Comparison of ENCODE assay signal across 11 mouse cellular contexts in genomic region chr16:38941275-38941674, GRCm38 (mm10). TPM values are rescaled to one million over a fixed set of nuclear protein-coding genes. Genes with fewer than 3 reads are reported as not detected.
DNase-seq lines count a peak whose midpoint lies in the region; ATAC-seq and TF ChIP-seq lines count a peak whose summit lies in the region.
"Had no signal": no experiment of that assay in that cellular context is flagged by ENCODE, and none has a peak within 500 bp of the region (broad histone marks: within the 10 kb centered on the region; RNA-seq: fewer than 3 reads in every experiment).

No protein-coding gene starts in this region.

- H3K9me3 ChIP-seq in forebrain, embryonic 10.5 days, result no peaks in the 10 kb centered on the region; the same call in 1 of the 2 replicates
- H3K9me3 ChIP-seq in midbrain, embryonic 16.5 days (replicated peaks; ENCODE audit: control insufficient read depth, low read length, poor library complexity, severe bottlenecking), result no peaks in the 10 kb centered on the region
- H3K9me3 ChIP-seq in limb, embryonic 10.5 days (replicated peaks), result no peaks in the 10 kb centered on the region
- H3K9me3 ChIP-seq in intestine, embryonic 16.5 days (ENCODE audit: control insufficient read depth, low read length), result no peaks in the 10 kb centered on the region

- WGBS in forebrain, embryonic 10.5 days, result 20% methylated on average over 6 of the region's 6 CpGs
- WGBS in midbrain, embryonic 16.5 days, result 16% methylated on average over 6 of the region's 6 CpGs
- 84% methylated on average over 6 of the region's 6 CpGs for WGBS in limb, embryonic 10.5 days
- WGBS in intestine, embryonic 16.5 days, result 64% methylated on average over 6 of the region's 6 CpGs

- no peak overlapping the region for H3K4me2 ChIP-seq in midbrain, embryonic 16.5 days (ENCODE audit: low read length)
- H3K4me2 ChIP-seq in intestine, embryonic 16.5 days (ENCODE audit: low read depth, low read length), result no peak overlapping the region

- H3K27me3 ChIP-seq in forebrain, embryonic 10.5 days (ENCODE audit: poor library complexity, severe bottlenecking), result no peaks in the 10 kb centered on the region
- H3K27me3 ChIP-seq in midbrain, embryonic 16.5 days (ENCODE audit: control insufficient read depth, insufficient read depth, low read depth, low read length), result no peaks in the 10 kb centered on the region
- no peaks in the 10 kb centered on the region for H3K27me3 ChIP-seq in limb, embryonic 10.5 days (ENCODE audit: low read depth, poor library complexity, severe bottlenecking)
- H3K27me3 ChIP-seq in intestine, embryonic 16.5 days (replicated peaks; ENCODE audit: control insufficient read depth, insufficient read depth, low read length), result no peaks in the 10 kb centered on the region

- H3K4me1 ChIP-seq in forebrain, embryonic 10.5 days, result peaks cover 68% of the 10 kb centered on the region
- H3K4me1 ChIP-seq in midbrain, embryonic 16.5 days (ENCODE audit: control insufficient read depth, insufficient read depth, low read length), result no peaks in the 10 kb centered on the region
- H3K4me1 ChIP-seq in limb, embryonic 10.5 days, result peaks cover 10% of the 10 kb centered on the region
- H3K4me1 ChIP-seq in intestine, embryonic 16.5 days (ENCODE audit: control insufficient read depth, insufficient read depth, low read length), result peaks cover 6% of the 10 kb centered on the region

- peak; percentile 43 for DNase-seq in brain, embryonic 18.5 days (ENCODE audit: low read depth, low spot score)
- DNase-seq in forebrain, embryonic 10.5 days (ENCODE audit: extremely low spot score, low spot score), result peak; percentile 58
- peak; percentile 69 to 80 for DNase-seq in layer of hippocampus, adult 2 months (ENCODE audit: low spot score in 2 of 2)
- DNase-seq in gastrocnemius, adult 18-20 months (ENCODE audit: low spot score), result no peak
- DNase-seq in limb, embryonic 10.5 days (ENCODE audit: low spot score), result no peak
- DNase-seq: gastrocnemius, postnatal 10 days; spleen, adult 18-20 months had no signal

- no peak overlapping the region for H3K4me3 ChIP-seq in forebrain, embryonic 10.5 days
- no peak overlapping the region; the same call in 1 of the 2 replicates for H3K4me3 ChIP-seq in layer of hippocampus, adult 2 months
- H3K4me3 ChIP-seq in midbrain, embryonic 16.5 days (ENCODE audit: low read depth, low read length), result no peak overlapping the region
- no peak overlapping the region for H3K4me3 ChIP-seq in limb, embryonic 10.5 days
- no peak overlapping the region for H3K4me3 ChIP-seq in intestine, embryonic 16.5 days (ENCODE audit: low read length)

- ATAC-seq in midbrain, embryonic 16.5 days, result peak; percentile 61
- ATAC-seq in granulocyte monocyte progenitor cell, adult 5-6 weeks (replicated peaks; ENCODE audit: poor library complexity, severe bottlenecking), result no peak
- ATAC-seq in intestine, embryonic 16.5 days, result no peak
- ATAC-seq: lung, postnatal 0 days had no signal

- H3K9ac ChIP-seq in midbrain, embryonic 16.5 days (ENCODE audit: low read depth, low read length), result no peak overlapping the region
- no peak overlapping the region for H3K9ac ChIP-seq in intestine, embryonic 16.5 days (ENCODE audit: low read depth, low read length)

- no peak for TF ChIP-seq CTCF in layer of hippocampus, adult 2 months (conservative IDR thresholded peaks at IDR 0.05)

- H3K36me3 ChIP-seq in forebrain, embryonic 10.5 days (replicated peaks), result no peaks in the 10 kb centered on the region
- no peaks in the 10 kb centered on the region for H3K36me3 ChIP-seq in midbrain, embryonic 16.5 days (ENCODE audit: control insufficient read depth, insufficient read depth, low read length)
- no peaks in the 10 kb centered on the region for H3K36me3 ChIP-seq in limb, embryonic 10.5 days
- H3K36me3 ChIP-seq in intestine, embryonic 16.5 days (ENCODE audit: control insufficient read depth, insufficient read depth, low read length), result no peaks in the 10 kb centered on the region

- peak overlapping the region; percentile 79 for H3K27ac ChIP-seq in forebrain, embryonic 10.5 days
- peak overlapping the region; percentile 90 for H3K27ac ChIP-seq in layer of hippocampus, adult 2 months
- H3K27ac ChIP-seq in midbrain, embryonic 16.5 days (ENCODE audit: low read length), result peak overlapping the region; percentile 47; the same call in 1 of the 2 replicates
- H3K27ac ChIP-seq in limb, embryonic 10.5 days, result no peak overlapping the region
- H3K27ac ChIP-seq in intestine, embryonic 16.5 days (ENCODE audit: low read length), result no peak overlapping the region

RNA-seq across cellular contexts. Expression of gene Igsf11, which starts 48.8 kb away (rescaled TPM):
- 2.2 and 2.4 TPM in 2 replicates for polyA plus RNA-seq in forebrain, embryonic 10.5 days (2016; fragmentation: Nextera tagmentation; extraction: Ambion mirVana)
- total RNA-seq in layer of hippocampus, adult 2 months (2021), result 10 to 100 TPM; 44.7 to 50.7 TPM
- polyA plus RNA-seq in midbrain, embryonic 16.5 days (2015; fragmentation: Nextera tagmentation; extraction: Ambion mirVana), result 2.0 and 3.2 TPM in 2 replicates
- under 1 TPM; 0.19 to 0.32 TPM for total RNA-seq in gastrocnemius, adult 18-20 months (2021)
- polyA plus RNA-seq in limb, embryonic 10.5 days (2016; fragmentation: Nextera tagmentation; extraction: Ambion mirVana), result 0.15 and 0.56 TPM in 2 replicates
- not detected in 2 replicates for total RNA-seq in granulocyte monocyte progenitor cell, adult 5-6 weeks (2014; fragmentation: Nextera tagmentation)
- total RNA-seq in granulocyte monocyte progenitor cell, adult 5-6 weeks (2017), result not detected in 2 replicates
- polyA plus RNA-seq in intestine, embryonic 16.5 days (2015; fragmentation: Nextera tagmentation; extraction: Ambion mirVana), result 0.81 and 1.2 TPM in 2 replicates

Comparison
In these comparisons a context has a peak if more than half of its experiments do, and no peak if none do; other contexts are left out.
1. DNase-seq: peak in brain, embryonic 18.5 days (single experiment), forebrain, embryonic 10.5 days (single experiment) and layer of hippocampus, adult 2 months (2 of 2); none in gastrocnemius, adult 18-20 months (single experiment) and limb, embryonic 10.5 days (single experiment).
2. H3K27ac ChIP-seq: peak in forebrain, embryonic 10.5 days (single experiment), layer of hippocampus, adult 2 months (single experiment) and midbrain, embryonic 16.5 days (single experiment); none in limb, embryonic 10.5 days (single experiment) and intestine, embryonic 16.5 days (single experiment).